Mouse (Mus musculus): ENCODE results near the gene Pdzrn4.
A peak's percentile ranks its signal among the peaks of the same experiment; 100 is the strongest.

The Pdzrn4 gene

GRCm38 (mm10) chr15:92597011-92597780 lies 200.5 kb downstream of the Pdzrn4 start:
- DNase-seq = peak in 1 of 2 experiments; percentile 23

- DNase-seq = no peak
Observed at GRCm38 (mm10) chr15:92598380-92599295, 202.0 kb downstream of the Pdzrn4 start.

GRCm38 (mm10) chr15:92599381-92599780 lies 202.7 kb downstream of the Pdzrn4 start:
- no peak for DNase-seq

- no peak for DNase-seq
Observed at GRCm38 (mm10) chr15:92610866-92611265, 214.2 kb downstream of the Pdzrn4 start.

GRCm38 (mm10) chr15:92612386-92612785 lies 215.7 kb downstream of the Pdzrn4 start:
- DNase-seq = no peak

- no peak for DNase-seq
Observed at GRCm38 (mm10) chr15:92613228-92613627, 216.5 kb downstream of the Pdzrn4 start.

GRCm38 (mm10) chr15:92621731-92622234 lies 225.1 kb downstream of the Pdzrn4 start:
- no peak for DNase-seq

GRCm38 (mm10) chr15:92622323-92622722 lies 225.6 kb downstream of the Pdzrn4 start:
- no peak for DNase-seq

GRCm38 (mm10) chr15:92629172-92629571 lies 232.5 kb downstream of the Pdzrn4 start:
- no peak for DNase-seq

GRCm38 (mm10) chr15:92634044-92634610 lies 237.4 kb downstream of the Pdzrn4 start:
- no peak for DNase-seq

GRCm38 (mm10) chr15:92640212-92641082 lies 243.8 kb downstream of the Pdzrn4 start:
- no peak for DNase-seq

GRCm38 (mm10) chr15:92671279-92672051 lies 274.8 kb downstream of the Pdzrn4 start:
- DNase-seq = no peak

- no peak for DNase-seq
Observed at GRCm38 (mm10) chr15:92676096-92676495, 279.4 kb downstream of the Pdzrn4 start.

GRCm38 (mm10) chr15:92678377-92678776 lies 281.7 kb downstream of the Pdzrn4 start:
- no peak for DNase-seq

- no peak for DNase-seq
Observed at GRCm38 (mm10) chr15:92679541-92679940, 282.9 kb downstream of the Pdzrn4 start.

GRCm38 (mm10) chr15:92696276-92696956 lies 299.7 kb downstream of the Pdzrn4 start:
- DNase-seq = no peak

- no peak for DNase-seq
Observed at GRCm38 (mm10) chr15:92704146-92704545, 307.5 kb downstream of the Pdzrn4 start.

GRCm38 (mm10) chr15:92738676-92739075 lies 342.0 kb downstream of the Pdzrn4 start:
- no peak for DNase-seq

GRCm38 (mm10) chr15:92739887-92740286 lies 343.2 kb downstream of the Pdzrn4 start:
- no peak for DNase-seq

- DNase-seq = no peak
Observed at GRCm38 (mm10) chr15:92743624-92744023, 346.9 kb downstream of the Pdzrn4 start.

GRCm38 (mm10) chr15:92746081-92746480 lies 349.4 kb downstream of the Pdzrn4 start:
- no peak for DNase-seq
